Mouse (Mus musculus) MEL-GATA-1-ER (cell line): ENCODE results near the gene Nid1.
A peak's percentile ranks its signal among the peaks of the same experiment; 100 is the strongest.

Source experiments
- DNase-seq: peaks from one replicate; pipeline ENCODE4 v3.0.0-alpha.2; 2012; ENCODE audit warnings: low read depth; ENCODE audit errors: extremely low read depth

Nid1 gene

DNA sequence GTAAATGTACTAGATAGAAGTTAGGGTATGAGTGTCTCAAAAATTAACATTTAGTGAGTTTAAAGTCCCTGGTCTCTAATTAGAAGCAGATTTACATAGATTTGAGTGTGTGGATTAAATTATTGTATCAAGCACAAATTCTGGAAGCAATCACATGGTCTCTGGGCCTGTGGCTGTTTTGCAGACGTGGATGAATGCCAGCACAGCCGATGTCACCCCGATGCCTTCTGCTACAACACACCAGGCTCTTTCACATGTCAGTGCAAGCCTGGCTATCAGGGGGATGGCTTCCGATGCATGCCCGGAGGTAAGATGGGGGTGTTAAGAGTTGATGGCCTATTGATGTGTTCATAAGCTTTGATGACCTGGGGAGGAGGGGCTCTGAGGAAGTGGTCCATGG, 52.5 kb downstream of the Nid1 start:
- DNase-seq: no peak

GRCm38 (mm10) chr13:13492151-13492550, 54.8 kb downstream of the Nid1 start:
- no peak for DNase-seq

DNA sequence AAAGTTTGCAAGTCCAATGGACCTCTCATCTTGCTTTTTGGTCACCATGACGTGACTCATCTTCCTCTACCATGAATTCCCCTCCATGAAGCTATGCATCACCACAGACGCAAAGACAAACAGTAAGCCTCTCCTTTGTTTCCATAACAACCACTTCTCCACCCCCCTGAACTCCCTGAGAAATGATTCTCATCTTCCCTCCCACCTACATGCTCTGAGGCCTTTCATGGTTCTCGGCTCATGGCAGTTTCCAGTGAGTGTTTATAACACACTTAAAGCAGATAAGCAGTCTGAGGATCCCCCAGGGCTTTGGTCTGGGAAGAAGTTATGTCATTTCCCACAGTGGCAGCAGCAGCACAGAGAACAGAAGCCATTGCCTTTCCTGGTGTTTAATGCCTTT, 56.2 kb downstream of the Nid1 start:
- DNase-seq: no peak

DNA sequence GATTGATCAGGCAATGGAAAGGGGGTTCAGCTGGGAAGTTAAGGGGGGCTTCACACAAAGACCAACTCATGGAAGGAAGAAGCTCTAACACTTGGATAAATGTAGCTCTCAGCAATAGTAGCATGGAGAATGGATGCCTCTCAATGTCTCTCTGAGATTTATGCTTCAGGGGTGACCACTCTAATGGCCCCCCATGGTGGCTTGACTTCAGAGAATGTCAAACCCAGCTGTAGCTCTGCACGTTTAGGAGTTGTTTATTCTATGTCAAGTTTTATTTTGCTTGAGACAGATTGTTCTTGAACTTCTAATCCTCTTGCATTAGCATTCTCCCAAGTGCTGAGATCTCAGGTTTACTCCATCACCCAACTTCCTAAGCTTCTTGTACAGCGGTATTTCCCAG, 60.7 kb downstream of the Nid1 start:
- DNase-seq: no peak

GRCm38 (mm10) chr13:13502406-13502805, 65.1 kb downstream of the Nid1 start:
- DNase-seq: no peak

GRCm38 (mm10) chr13:13503695-13504386, 66.5 kb downstream of the Nid1 start:
- DNase-seq: no peak

- no peak for DNase-seq
These were observed 67.7 kb downstream of the Nid1 start for GRCm38 (mm10) chr13:13505063-13505462.

- no peak for DNase-seq
These were observed 69.2 kb downstream of the Nid1 start for GRCm38 (mm10) chr13:13506556-13506955.

DNA sequence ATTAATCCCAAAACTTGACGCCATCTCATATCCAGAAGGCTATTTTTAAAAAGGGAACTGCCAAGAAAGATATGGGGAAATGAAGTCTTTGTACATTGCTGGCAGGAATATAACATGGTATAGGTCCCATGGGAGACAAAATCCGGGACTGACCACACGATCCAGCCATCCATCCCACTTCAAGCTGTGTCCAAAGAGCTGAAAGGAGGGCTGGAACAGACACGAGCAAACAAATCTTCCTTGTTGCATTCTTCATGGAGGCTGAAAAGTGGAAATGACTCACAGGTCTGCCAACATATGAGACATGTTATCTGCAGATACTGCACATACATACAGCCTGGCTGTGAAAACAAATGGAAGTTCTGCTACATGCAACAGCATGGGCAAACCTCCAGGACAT, 77.5 kb downstream of the Nid1 start:
- peak; percentile 4 for DNase-seq

DNA sequence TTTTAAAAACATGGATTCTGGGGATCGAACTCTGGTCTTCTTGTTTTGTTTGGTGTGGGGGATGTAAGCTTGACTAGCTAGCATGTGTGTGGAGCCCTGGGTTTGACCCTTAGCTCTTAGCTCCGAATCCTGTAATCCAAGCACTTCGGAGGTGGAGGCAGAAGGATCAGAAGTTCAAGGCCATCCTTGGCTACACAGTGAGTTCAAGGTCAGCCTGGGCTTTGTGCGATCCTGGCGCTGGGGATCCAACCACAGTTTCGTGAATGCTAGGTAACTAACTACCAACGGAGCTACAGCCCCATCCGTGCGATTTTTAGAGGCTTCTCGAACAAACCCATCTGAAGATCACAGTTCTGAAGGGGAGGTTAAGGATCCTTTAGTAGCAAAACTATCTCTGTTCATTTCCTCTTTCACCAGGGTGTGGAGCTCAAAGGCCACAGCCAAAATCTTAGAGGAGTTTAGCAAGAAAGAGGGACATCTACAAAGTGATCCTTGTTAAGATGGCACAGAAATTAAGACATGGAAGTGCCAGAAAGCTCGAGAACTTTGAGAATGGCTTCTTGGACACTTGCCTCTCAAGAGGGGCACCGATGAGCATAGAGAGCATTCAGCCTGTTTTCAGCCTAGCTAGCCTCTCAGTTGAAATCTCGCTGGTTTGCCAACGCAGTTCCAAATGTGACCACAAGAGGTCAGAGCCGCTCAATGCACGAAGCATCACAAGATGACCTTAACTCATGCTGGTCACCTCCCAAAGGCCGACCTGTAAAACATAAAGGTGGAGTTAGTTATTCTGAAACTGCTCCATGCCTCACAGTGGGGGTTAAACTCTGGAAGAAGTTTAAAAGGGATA, 79.2 kb downstream of the Nid1 start:
- peak; percentile 48 for DNase-seq

DNA sequence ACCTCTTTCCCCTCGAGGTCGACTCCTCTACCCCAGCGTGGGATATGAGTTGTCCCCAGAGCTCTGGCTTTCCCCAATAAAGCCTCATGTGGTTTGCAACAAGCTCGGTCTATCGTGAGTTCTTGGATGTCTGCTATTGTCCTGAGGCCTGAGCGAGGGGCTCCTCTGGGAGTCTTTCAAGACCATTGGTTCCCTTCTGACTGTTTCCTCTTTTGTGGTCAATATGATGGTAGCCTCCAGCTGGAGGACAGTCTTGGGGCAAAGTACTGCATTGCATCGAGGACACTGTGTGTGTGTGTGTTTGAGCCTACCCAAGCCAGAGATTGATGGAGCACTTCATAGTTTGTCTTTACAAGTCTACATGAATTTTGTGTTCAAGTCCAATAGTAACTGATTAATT, 80.8 kb downstream of the Nid1 start:
- no peak for DNase-seq

DNA sequence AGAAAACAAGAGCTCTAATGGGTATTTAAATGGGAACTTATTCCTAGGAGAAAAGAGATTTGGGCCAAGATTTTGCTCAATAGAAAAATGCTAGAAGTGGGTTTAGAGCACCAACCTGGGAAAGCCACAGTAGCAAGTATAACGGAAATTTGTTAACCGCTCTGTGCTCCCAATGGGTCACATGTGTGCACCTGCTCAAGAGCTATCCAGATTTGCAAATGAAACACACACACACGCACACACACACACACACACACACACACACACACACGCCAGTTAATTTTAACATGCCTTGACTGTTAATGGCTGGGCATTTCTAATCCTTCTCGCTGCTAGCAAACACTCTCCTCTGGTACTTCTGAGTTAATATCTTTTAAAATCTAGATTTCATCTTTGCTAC, 83.1 kb downstream of the Nid1 start:
- no peak for DNase-seq

- peak; percentile 20 for DNase-seq
These were observed 86.6 kb downstream of the Nid1 start for GRCm38 (mm10) chr13:13523625-13524584.

- no peak for DNase-seq
These were observed 87.9 kb downstream of the Nid1 start for GRCm38 (mm10) chr13:13525205-13525604.

- DNase-seq: no peak
These were observed 88.5 kb downstream of the Nid1 start for GRCm38 (mm10) chr13:13525877-13526276.

DNA sequence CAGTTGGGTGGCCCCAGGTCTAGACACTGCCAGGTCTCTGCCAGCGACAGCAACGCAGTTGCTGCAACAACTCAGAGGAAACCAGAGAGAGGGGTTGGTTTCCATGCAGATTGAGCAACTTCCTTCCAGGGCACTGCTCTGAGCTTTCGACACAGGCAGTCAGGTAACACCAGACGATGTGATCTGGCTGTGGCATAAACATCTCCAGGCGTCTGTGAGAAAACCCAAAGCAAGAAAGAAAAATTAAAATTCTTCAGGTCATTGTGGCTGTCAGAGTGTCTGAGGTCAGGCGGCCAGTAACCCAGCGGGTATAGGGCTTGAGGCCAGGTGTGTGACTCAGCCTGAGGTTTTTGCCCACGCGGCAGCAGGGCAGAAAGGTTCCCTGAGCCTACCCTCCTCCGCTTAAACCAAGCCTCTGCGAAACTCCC, 91.8 kb downstream of the Nid1 start:
- no peak for DNase-seq

DNA sequence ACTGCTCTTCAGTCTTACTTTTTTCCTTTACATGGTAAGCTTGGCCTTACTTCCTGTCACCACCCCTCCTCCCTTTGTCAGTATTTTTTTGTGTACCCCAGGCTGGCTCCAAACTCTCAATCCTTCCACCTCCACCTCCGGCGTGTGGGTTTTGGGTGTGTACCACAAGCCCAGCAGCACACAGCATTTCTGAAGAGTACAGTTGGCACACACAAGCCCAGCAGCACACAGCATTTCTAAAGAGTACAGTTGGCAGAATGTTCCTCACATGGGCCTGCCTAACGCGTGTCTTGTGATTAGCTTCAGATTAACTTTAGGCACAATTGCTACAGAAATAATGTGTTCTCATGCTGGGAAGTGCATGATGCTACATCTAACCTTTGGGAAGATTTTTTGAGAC, 93.6 kb downstream of the Nid1 start:
- no peak for DNase-seq

GRCm38 (mm10) chr13:13531923-13532322, 94.6 kb downstream of the Nid1 start:
- DNase-seq: no peak

DNA sequence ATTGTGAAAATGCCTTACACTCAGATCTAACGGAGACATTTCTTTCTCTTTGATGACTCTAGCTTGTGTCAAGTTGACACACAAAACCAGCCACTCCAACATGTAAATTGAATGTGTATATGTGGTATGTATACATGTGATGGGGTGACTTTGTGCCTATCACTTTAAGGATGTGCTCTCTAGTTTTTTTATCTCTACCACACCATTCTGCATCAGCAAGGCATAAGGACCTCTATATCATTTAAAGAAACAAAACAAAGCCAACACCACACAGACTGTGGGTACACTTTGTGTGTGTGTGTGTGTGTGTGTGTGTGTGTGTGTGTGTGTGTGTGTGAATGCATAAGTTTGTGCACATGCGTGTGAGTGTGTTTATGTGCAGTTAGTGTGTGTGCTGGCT, 99.2 kb downstream of the Nid1 start:
- DNase-seq: peak; percentile 4

DNA sequence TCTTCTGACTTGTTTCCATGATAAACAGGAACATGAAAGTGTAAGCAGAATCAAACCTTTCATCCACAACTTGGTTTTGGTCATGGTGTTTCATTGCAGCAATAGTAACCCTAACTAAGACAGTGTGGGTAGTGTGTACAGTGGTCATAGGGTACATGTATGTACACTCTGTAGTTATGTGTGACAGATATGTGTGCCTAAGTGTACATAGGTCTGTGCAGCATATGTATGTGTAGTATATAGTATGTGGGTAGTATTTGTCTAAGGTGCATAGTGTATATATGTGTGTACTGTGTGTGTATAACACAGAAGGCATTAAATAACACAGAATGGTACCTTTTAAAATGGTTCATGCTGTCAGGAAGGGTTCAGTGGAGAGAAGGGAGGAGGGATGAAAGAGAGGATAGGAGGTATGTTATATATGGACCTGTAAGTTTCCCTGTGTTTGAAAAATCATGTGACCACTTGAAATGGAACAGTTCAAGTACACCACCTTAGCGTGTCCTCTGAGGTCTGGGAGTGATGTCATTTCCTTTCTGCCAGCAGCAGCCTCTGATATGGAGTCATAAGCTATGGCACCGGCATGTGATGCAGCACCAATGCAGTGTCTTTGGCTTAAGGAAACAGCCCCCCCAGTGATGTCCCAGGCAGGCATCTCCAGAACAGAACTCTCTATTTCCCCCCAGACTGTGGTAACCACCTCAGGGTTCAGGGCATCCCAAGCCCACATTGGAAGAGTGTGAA, 100.1 kb downstream of the Nid1 start:
- peak; percentile 11 for DNase-seq
